Mouse (Mus musculus) natural killer cell, adult 2 months (primary cell): ENCODE measurements around the gene Sgms1.
"Not testable (repeated sequence)": the region's sequence is repeated elsewhere in the genome, so short reads cannot be mapped to it uniquely, and the experiment has no call there.

Source experiments
- DNase-seq, 2 experiments: peaks; one replicate each; pipeline ENCODE4 v3.0.0; 2022; ENCODE audit warnings: low spot score in 2 of 2

Sgms1 gene

GRCm38 (mm10) chr19:32142383-32142782, 247.1 kb downstream of the Sgms1 start:
- DNase-seq, result no peak

GRCm38 (mm10) chr19:32138361-32139088, 251.0 kb downstream of the Sgms1 start:
- DNase-seq, result no peak

- DNase-seq, result no peak
Observed at GRCm38 (mm10) chr19:32137904-32138303, 251.6 kb downstream of the Sgms1 start.

- no peak for DNase-seq
Observed at GRCm38 (mm10) chr19:32136888-32137625, 252.5 kb downstream of the Sgms1 start.

- not testable (repeated sequence) for DNase-seq
Observed at GRCm38 (mm10) chr19:32131707-32132488, 257.6 kb downstream of the Sgms1 start.

GRCm38 (mm10) chr19:32129281-32129680, 260.2 kb downstream of the Sgms1 start:
- DNase-seq, result no peak

- no peak for DNase-seq
Observed at GRCm38 (mm10) chr19:32127180-32127850, 262.2 kb downstream of the Sgms1 start.

- no peak for DNase-seq
Observed at GRCm38 (mm10) chr19:32124155-32124554, 265.4 kb downstream of the Sgms1 start.

GRCm38 (mm10) chr19:32123196-32123595, 266.3 kb downstream of the Sgms1 start:
- no peak for DNase-seq

GRCm38 (mm10) chr19:32120798-32121197, 268.7 kb downstream of the Sgms1 start:
- no peak for DNase-seq

- no peak for DNase-seq
Observed at GRCm38 (mm10) chr19:32119666-32120065, 269.8 kb downstream of the Sgms1 start.

GRCm38 (mm10) chr19:32118496-32118895, 271.0 kb downstream of the Sgms1 start:
- DNase-seq, result no peak

- DNase-seq, result peak in 1 of 2 experiments; percentile 14
Observed at GRCm38 (mm10) chr19:32117484-32118018, 272.0 kb downstream of the Sgms1 start.

- DNase-seq, result no peak
Observed at GRCm38 (mm10) chr19:32111866-32112790, 277.4 kb downstream of the Sgms1 start.

GRCm38 (mm10) chr19:32107771-32108306, 281.7 kb downstream of the Sgms1 start, which contains the start of gene Asah2:
Asah2 (minus strand) TSS chr19:32108211.
- peak; percentile 17 to 46 for DNase-seq

GRCm38 (mm10) chr19:32106750-32107149, 282.8 kb downstream of the Sgms1 start:
- no peak for DNase-seq

- no peak for DNase-seq
Observed at GRCm38 (mm10) chr19:32104217-32104616, 285.3 kb downstream of the Sgms1 start.

- DNase-seq, result no peak
Observed at GRCm38 (mm10) chr19:32102976-32103300, 286.6 kb downstream of the Sgms1 start.

- no peak for DNase-seq
Observed at GRCm38 (mm10) chr19:32102294-32102975, 287.1 kb downstream of the Sgms1 start.

GRCm38 (mm10) chr19:32098582-32098981, 290.9 kb downstream of the Sgms1 start:
- no peak for DNase-seq
